Mouse (Mus musculus) megakaryocyte, embryonic 14.5 days (primary cell): ENCODE results near the gene Sprr2f. TPM values are rescaled to one million over a fixed set of nuclear protein-coding genes. Genes with fewer than 3 reads are reported as not detected.

Experiments
- H3K27me3 ChIP-seq: replicated peaks from 2 replicates; pipeline ENCODE3; 2012; ENCODE audit warnings: inconsistent platforms
- H3K36me3 ChIP-seq: replicated peaks from 2 replicates; pipeline ENCODE3; 2012; ENCODE audit warnings: low read length, inconsistent platforms, mixed read lengths
- H3K4me1 ChIP-seq: 2 replicates; pipeline ENCODE4 v1.6.1; 2012; ENCODE audit warnings: inconsistent platforms
- H3K4me3 ChIP-seq: replicated peaks from 2 replicates; pipeline ENCODE3; 2012; ENCODE audit warnings: moderate library complexity, mild to moderate bottlenecking, inconsistent platforms
- H3K9me3 ChIP-seq: 2 replicates; pipeline ENCODE4 v1.6.1; 2012; ENCODE audit warnings: inconsistent platforms
- FLI1 ChIP-seq: IDR thresholded peaks from 2 replicates; pipeline ENCODE4 v1.6.1; 2012; ENCODE audit warnings: low read length, inconsistent platforms, mixed read lengths
- GATA1 ChIP-seq: IDR thresholded peaks from 3 replicates; pipeline ENCODE4 v1.6.1; 2012; ENCODE audit warnings: mixed read lengths, low read length, inconsistent platforms, borderline replicate concordance
- polyA plus RNA-seq: library from polyadenylated mRNA; stranded (reverse); fragments of >175 nt; gene quantifications from 2 replicates; pipeline ENCODE4 v1.2.3, GENCODE M21; 2012; ENCODE audit warnings: low replicate concordance; ENCODE audit not compliant: insufficient read depth

Sprr2f gene
- not detected in 2 replicates for polyA plus RNA-seq

DNA sequence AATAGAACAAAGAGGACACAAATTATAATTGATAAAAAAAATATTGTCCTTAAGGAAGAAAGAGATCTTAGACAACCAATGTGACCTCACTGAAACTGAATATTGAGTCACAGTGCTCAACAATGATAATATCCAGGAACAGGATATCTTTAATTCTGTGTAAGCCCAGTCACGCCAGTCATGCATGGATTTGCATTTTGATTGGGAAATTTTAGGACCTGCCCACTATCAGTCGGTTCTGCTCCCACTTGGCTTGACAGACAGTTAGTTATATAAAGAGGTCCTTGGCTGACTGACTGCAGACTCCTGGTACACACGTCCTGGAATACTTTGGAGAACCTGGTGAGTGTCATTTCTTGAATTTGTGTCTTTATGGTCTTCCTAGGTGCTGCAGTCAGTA is at the start of gene Sprr2f:
Sprr2f (plus strand) TSS at position 301 of the 400 bp plus-strand sequence.
- H3K36me3 ChIP-seq: no peaks in the 10 kb centered on the region
- no peak within 1 kb of the TSS for H3K4me3 ChIP-seq
- no peaks in the 10 kb centered on the region for H3K4me1 ChIP-seq
- H3K27me3 ChIP-seq: no peaks in the 10 kb centered on the region
- TF ChIP-seq FLI1 (no peak), GATA1 (no peak)
- H3K9me3 ChIP-seq: no peaks in the 10 kb centered on the region

DNA sequence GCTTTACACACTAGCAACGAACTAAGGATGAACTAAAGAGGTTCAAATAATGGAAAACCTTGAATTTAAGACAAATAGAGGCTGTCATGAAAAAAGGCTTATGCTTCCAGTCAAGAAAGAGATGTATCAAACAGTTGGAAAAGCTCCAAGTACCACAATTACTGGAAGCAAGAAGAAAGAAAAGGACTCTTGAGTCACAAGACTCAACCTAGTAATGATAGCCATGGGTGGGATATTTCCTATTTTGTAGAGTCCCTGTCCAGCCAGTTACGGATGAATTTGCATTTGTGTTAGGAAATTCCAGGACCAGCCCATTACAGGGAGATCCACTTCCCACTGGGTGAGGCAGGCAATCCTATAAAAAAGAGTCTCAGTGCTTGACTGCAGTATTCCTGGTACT is 48.7 kb upstream of the Sprr2f start, which contains the start of gene Sprr2b:
Sprr2b (plus strand) TSS at position 301 of the 400 bp plus-strand sequence.
- Histone ChIP-seq H3K4me1 (no peaks in the 10 kb centered on the region), H3K36me3 (no peaks in the 10 kb centered on the region)
- no peak for TF ChIP-seq GATA1
- TF ChIP-seq FLI1: no peak

DNA sequence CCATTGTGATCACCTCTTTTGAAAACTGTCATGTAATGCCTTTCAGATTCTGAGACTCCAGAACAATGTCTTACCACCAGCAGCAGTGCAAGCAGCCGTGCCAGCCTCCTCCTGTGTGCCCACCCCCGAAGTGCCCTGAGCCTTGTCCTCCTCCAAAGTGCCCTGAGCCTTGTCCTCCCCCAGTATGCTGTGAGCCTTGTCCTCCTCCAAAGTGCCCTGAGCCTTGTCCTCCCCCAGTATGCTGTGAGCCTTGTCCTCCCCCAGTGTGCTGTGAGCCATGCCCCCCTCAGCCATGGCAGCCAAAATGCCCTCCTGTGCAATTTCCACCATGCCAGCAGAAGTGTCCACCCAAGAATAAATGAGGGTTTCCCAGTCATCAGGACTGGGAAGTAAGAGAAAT is 47.6 kb upstream of the Sprr2f start:
- no peaks in the 10 kb centered on the region for H3K9me3 ChIP-seq
- no peaks in the 10 kb centered on the region for H3K4me1 ChIP-seq
- H3K36me3 ChIP-seq: no peaks in the 10 kb centered on the region
- no peaks in the 10 kb centered on the region for H3K27me3 ChIP-seq
- TF ChIP-seq GATA1 (no peak), FLI1 (no peak)
- H3K4me3 ChIP-seq: no peak overlapping the region

More for the DNA sequence above, 48.7 kb upstream of the Sprr2f start, which contains the start of gene Sprr2b:
- Histone ChIP-seq H3K9me3 (no peaks in the 10 kb centered on the region), H3K4me3 (no peak within 1 kb of the TSS), H3K27me3 (no peaks in the 10 kb centered on the region)

DNA sequence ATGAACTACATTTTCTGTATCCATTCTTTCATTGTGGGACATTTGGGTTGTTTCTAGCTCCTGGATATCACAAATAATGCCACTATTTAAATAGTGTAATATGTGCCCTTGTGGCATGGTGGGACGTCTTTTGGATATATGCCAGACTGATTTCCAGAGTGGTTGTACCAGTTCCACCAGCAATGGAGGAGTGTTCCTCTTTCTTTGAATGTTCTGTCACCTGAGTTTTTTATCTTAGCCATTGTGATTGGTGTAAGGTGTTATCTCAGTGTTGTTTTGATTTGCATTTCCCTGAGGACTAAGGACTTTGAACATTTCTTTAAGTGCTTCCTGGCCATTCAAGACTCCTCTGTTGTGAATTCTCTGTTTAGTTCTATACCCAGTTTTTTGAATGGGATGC is 28.7 kb upstream of the Sprr2f start:
- TF ChIP-seq FLI1: no peak
- TF ChIP-seq GATA1: no peak
- H3K4me3 ChIP-seq: no peak overlapping the region
- no peaks in the 10 kb centered on the region for H3K27me3 ChIP-seq
- H3K4me1 ChIP-seq: no peaks in the 10 kb centered on the region
- H3K36me3 ChIP-seq: no peaks in the 10 kb centered on the region
- no peaks in the 10 kb centered on the region for H3K9me3 ChIP-seq

DNA sequence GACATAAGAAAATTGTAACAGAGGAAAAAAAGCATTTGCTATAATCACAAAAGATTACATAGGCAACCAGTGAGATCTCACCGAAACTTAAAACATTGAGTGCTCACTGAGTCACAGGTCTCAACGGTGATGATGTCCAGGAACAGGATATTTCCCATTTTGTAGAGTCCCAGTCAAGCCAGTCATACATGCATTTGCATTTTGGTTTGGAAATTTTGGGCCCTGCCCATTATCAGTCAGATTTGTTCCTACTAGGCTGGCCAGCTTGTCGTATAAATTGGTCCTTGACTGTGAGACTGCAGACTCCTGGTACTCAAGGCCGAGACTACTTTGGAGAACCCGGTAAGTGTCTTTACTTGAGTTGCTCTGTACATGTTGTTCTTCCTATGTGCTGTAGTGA is 26.1 kb upstream of the Sprr2f start, which contains the start of gene Sprr2d:
Sprr2d (plus strand) TSS at position 301 of the 400 bp plus-strand sequence.
- no peak for TF ChIP-seq FLI1
- TF ChIP-seq GATA1: no peak
- Histone ChIP-seq H3K27me3 (no peaks in the 10 kb centered on the region), H3K4me3 (no peak within 1 kb of the TSS), H3K9me3 (no peaks in the 10 kb centered on the region), H3K36me3 (no peaks in the 10 kb centered on the region), H3K4me1 (no peaks in the 10 kb centered on the region)

DNA sequence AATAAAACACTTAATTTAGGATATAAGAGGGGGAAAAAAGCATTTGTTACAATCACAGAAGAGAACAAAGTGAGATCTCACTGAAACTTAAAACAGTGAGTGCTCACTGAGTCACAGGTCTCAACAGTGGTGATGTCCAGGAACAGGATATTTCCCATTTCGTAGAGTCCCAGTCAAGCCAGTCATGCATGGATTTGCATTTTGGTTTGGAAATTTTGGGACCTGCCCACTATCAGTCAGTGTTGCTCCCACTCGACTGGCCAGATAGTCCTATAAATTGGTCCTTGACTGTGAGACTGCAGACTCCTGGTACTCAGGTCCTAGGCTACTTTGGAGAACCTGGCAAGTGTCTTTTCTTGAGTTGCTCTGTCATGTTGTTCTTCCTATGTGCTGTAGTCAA is 13.1 kb upstream of the Sprr2f start, which contains the start of gene Sprr2e:
Sprr2e (plus strand) TSS at position 301 of the 400 bp plus-strand sequence.
- TF ChIP-seq GATA1 (no peak), FLI1 (no peak)
- Histone ChIP-seq H3K4me1 (no peaks in the 10 kb centered on the region), H3K36me3 (no peaks in the 10 kb centered on the region), H3K4me3 (no peak within 1 kb of the TSS), H3K9me3 (no peaks in the 10 kb centered on the region), H3K27me3 (no peaks in the 10 kb centered on the region)

DNA sequence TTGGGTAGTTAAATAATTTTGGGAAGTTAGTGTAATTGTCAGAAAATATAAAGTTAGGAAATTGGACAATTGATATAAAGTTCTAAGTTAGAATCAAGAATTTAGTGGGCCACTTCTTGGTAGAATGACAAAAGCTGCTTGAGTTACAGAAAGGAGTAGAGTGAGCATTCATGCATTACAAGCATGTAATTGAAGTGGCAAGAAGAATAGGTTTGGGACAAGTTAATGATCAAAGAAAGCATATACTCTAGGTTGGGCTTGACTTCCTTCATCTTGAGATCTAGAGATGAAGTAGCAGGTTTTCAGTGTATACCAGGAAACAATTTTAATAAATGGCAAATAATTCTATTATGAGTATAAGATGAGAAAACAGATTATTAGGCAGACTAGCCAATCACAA is 3.4 kb upstream of the Sprr2f start:
- Histone ChIP-seq H3K9me3 (no peaks in the 10 kb centered on the region), H3K27me3 (no peaks in the 10 kb centered on the region), H3K36me3 (no peaks in the 10 kb centered on the region), H3K4me1 (no peaks in the 10 kb centered on the region), H3K4me3 (no peak overlapping the region)
- TF ChIP-seq FLI1 (no peak), GATA1 (no peak)

DNA sequence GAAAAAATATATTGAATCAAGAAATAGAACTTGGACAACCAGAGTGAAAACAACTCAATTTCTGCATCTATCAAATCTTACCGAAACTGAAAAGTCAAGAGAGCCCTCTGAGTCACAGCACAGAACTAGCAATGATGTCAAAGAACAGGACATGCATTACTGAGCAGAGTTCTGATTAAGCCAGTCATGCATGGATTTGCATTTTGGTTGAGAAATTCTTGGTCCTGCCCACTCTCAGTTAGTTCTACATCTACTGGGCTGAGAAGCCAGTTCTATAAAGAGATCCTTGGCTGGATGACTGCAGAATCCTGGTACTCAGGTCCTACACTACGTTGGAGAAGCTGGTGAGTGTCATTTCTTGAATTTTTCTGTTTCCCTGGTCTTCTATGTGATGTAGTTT is 8.6 kb downstream of the Sprr2f start:
- H3K4me1 ChIP-seq: no peaks in the 10 kb centered on the region
- H3K36me3 ChIP-seq: no peaks in the 10 kb centered on the region
- H3K4me3 ChIP-seq: no peak overlapping the region
- TF ChIP-seq GATA1: no peak
- TF ChIP-seq FLI1: no peak
- H3K27me3 ChIP-seq: no peaks in the 10 kb centered on the region
- no peaks in the 10 kb centered on the region for H3K9me3 ChIP-seq

DNA sequence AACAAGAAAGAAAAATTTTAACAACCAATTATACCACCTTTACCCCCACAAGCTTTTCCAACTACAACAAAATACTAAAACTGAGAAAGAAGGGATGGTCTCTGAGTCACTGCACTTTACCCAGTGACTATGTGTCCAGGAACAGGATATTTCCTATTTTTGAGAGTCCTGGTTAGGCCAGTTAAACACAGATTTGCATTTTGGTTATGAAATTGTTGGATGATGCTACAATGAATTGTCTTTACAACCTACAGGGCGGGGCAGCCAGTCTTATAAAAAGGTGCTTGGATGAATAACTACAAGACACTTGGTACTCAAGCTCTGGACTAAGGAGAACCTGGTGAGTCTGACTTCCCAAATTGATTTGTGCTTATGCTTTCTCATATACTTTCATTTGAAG is 20.4 kb downstream of the Sprr2f start, which contains the start of gene Sprr2h:
Sprr2h (plus strand) TSS at position 301 of the 400 bp plus-strand sequence.
- Histone ChIP-seq H3K4me1 (no peaks in the 10 kb centered on the region), H3K4me3 (no peak within 1 kb of the TSS), H3K27me3 (no peaks in the 10 kb centered on the region), H3K36me3 (no peaks in the 10 kb centered on the region), H3K9me3 (no peaks in the 10 kb centered on the region)
- TF ChIP-seq GATA1: no peak
- no peak for TF ChIP-seq FLI1

DNA sequence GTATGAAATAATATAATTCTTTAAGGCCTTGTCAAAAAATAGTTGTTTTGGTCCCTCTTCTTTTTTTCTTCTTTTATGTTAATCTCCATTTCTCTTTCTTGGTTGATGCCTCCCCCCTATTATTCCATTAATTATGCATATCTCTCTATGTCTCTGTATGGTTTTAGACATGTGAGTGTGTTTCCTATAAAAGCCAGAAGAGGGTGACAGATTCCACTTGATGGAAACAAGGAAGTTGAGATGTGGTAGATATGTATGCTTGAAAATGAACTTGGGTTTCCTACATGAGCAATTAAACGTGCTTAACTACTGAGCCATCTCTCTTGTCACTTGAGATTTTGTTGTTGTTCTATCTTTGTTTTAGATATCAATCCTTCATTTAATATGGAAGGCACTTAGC is 29.3 kb downstream of the Sprr2f start:
- no peaks in the 10 kb centered on the region for H3K27me3 ChIP-seq
- no peak overlapping the region for H3K4me3 ChIP-seq
- H3K36me3 ChIP-seq: no peaks in the 10 kb centered on the region
- H3K9me3 ChIP-seq: no peaks in the 10 kb centered on the region
- TF ChIP-seq FLI1 (no peak), GATA1 (no peak)
- no peaks in the 10 kb centered on the region for H3K4me1 ChIP-seq

DNA sequence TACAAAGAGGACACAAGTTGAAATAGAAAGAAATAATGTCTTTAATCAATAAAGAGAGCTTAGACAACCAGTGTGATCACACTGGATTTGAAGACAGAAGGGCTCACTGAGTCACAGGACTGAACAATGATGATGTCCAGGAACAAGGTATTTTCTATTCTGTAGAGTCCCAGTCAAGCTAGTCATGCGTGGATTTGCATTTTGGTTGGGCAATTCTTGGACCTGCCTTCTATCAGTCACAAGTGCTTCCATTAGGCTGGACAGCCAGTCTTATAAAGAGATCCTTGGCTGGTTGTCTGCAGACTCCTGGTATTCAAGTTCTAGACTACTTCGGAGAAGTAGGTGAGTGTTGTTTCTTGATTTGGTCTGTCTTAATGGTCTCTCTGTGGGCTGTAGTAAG is 42.7 kb downstream of the Sprr2f start, which contains the start of gene Sprr2i:
Sprr2i (plus strand) TSS at position 301 of the 400 bp plus-strand sequence.
- H3K36me3 ChIP-seq: no peaks in the 10 kb centered on the region
- H3K4me1 ChIP-seq: no peaks in the 10 kb centered on the region
- no peaks in the 10 kb centered on the region for H3K27me3 ChIP-seq
- no peak for TF ChIP-seq FLI1
- no peak for TF ChIP-seq GATA1
- H3K9me3 ChIP-seq: peaks cover 4% of the 10 kb centered on the region; the same call in 1 of the 2 replicates
- no peak within 1 kb of the TSS for H3K4me3 ChIP-seq

Other genes starting within 250 kb of the Sprr2f start
- gene Prr9, start 241.2 kb upstream of the Sprr2f start, polyA plus RNA-seq: not detected in 2 replicates
- gene Lelp1, start 222.4 kb upstream of the Sprr2f start, polyA plus RNA-seq: not detected in 2 replicates
- not detected in 2 replicates for gene Sprr2a1, start 149.4 kb upstream of the Sprr2f start, polyA plus RNA-seq
- not detected in 2 replicates for gene Sprr2a2, start 149.3 kb upstream of the Sprr2f start, polyA plus RNA-seq
- not detected in 2 replicates for gene Sprr2a3, start 79.8 kb upstream of the Sprr2f start, polyA plus RNA-seq
- not detected in 2 replicates for gene Sprr2b, start 48.6 kb upstream of the Sprr2f start, polyA plus RNA-seq
- gene Sprr2d, start 26.0 kb upstream of the Sprr2f start, polyA plus RNA-seq: not detected in 2 replicates
- gene Sprr2e, start 13.0 kb upstream of the Sprr2f start, polyA plus RNA-seq: not detected in 2 replicates
- gene Sprr2h, start 20.5 kb downstream of the Sprr2f start, polyA plus RNA-seq: not detected in 2 replicates
- not detected in 2 replicates for gene Sprr2i, start 42.8 kb downstream of the Sprr2f start, polyA plus RNA-seq
- gene Sprr2j-ps, start 52.9 kb downstream of the Sprr2f start, polyA plus RNA-seq: not detected in 2 replicates
- gene Gm9774, start 64.2 kb downstream of the Sprr2f start, polyA plus RNA-seq: 10.6 and 37.8 TPM in 2 replicates
- not detected in 2 replicates for gene Sprr2k, start 67.4 kb downstream of the Sprr2f start, polyA plus RNA-seq
- not detected in 2 replicates for gene Sprr1b, start 73.6 kb downstream of the Sprr2f start, polyA plus RNA-seq
- gene Sprr3, start 93.5 kb downstream of the Sprr2f start, polyA plus RNA-seq: not detected in 2 replicates
- not detected in 2 replicates for gene Sprr1a, start 120.7 kb downstream of the Sprr2f start, polyA plus RNA-seq
- not detected in 2 replicates for gene Sprr4, start 135.3 kb downstream of the Sprr2f start, polyA plus RNA-seq
- not detected in 2 replicates for gene 2310046K23Rik, start 169.3 kb downstream of the Sprr2f start, polyA plus RNA-seq
- not detected in 2 replicates for gene Ivl, start 208.5 kb downstream of the Sprr2f start, polyA plus RNA-seq
- gene Smcp, start 223.8 kb downstream of the Sprr2f start, polyA plus RNA-seq: not detected in 2 replicates
- not detected in 2 replicates for gene 2210017I01Rik, start 242.3 kb downstream of the Sprr2f start, polyA plus RNA-seq